In the genomic region with DNA sequence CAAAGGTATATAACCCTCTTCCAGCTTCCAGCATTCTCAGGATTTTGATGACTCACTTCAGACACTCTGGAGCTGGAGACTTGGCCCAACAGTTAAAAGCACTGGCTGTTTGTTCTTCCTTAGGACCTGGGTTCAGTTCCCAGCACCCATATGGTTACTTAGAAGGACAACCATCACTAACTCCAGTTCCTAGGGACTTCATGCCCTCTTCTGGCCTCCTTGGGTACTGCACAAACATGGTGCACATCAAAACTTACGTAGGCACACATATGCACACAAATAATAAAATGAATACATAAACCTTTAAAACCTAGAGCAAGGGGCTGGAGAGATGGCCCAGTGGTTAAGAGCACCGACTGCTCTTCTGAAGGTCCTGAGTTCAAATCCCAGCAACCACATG, we compare ENCODE assay signal across 24 mouse cellular contexts. TPM values are rescaled to one million over a fixed set of nuclear protein-coding genes. Genes with fewer than 3 reads are reported as not detected.
DNase-seq lines count a peak whose midpoint lies in the region; ATAC-seq and TF ChIP-seq lines count a peak whose summit lies in the region.
"Had no signal": no experiment of that assay in that cellular context is flagged by ENCODE, and none has a peak within 500 bp of the region (broad histone marks: within the 10 kb centered on the region; RNA-seq: fewer than 3 reads in every experiment).

No protein-coding gene starts in this region.

- H3K27ac ChIP-seq in left cerebral cortex, adult 2 months: no peak overlapping the region
- H3K27ac ChIP-seq: hindbrain, embryonic 15.5 days; neural tube, embryonic 12.5 days; stomach, embryonic 15.5 days had no signal

- ATAC-seq in CD4-positive, CD25-positive, alpha-beta regulatory T cell, adult 4 months: no peak
- ATAC-seq in erythroid progenitor cell, adult 5-6 weeks (replicated peaks; ENCODE audit: low FRiP score, poor library complexity, severe bottlenecking): no peak
- ATAC-seq: activated CD4-positive, CD25-positive, alpha-beta regulatory T cell, adult 4 months; midbrain, embryonic 16.5 days had no signal

- intact Hi-C loops in left cerebral cortex, adult 2 months (cut with DNase I): no loop called here
- intact Hi-C loops in left cerebral cortex, postnatal 4 days (cut with DNase I): no loop called here

- peak; percentile 55 for DNase-seq in CD4-positive, CD25-positive, alpha-beta regulatory T cell, adult 2 months (ENCODE audit: low read depth, low spot score)
- DNase-seq in left cerebral cortex, adult 2 months (ENCODE audit: extremely low spot score in 1 of 2, low spot score in 2 of 2): no peak
- DNase-seq in left cerebral cortex, postnatal 4 days: no peak
- peak; percentile 60 to 62 for DNase-seq in B cell, adult 2 months
- DNase-seq in T-cell, adult 2 months (ENCODE audit: low spot score): peak; percentile 38
- no peak for DNase-seq in right cerebral cortex, postnatal 14 days
- DNase-seq: adrenal gland, postnatal 25 days; cerebellum, adult 2 months; gastrocnemius, postnatal 25 days; kidney, adult 8-10 months; kidney, postnatal 4 days; spleen, adult 18-20 months; thymus, postnatal 14 days had no signal

- no peak overlapping the region for H3K4me3 ChIP-seq in left cerebral cortex, adult 2 months
- H3K4me3 ChIP-seq: erythroblast, embryonic 14.5 days; hindbrain, embryonic 15.5 days; megakaryocyte, embryonic 14.5 days; neural tube, embryonic 12.5 days; stomach, embryonic 15.5 days had no signal

- peak; percentile 11 for TF ChIP-seq CTCF in left cerebral cortex, adult 2 months (IDR thresholded peaks at IDR 0.05)

RNA-seq across cellular contexts. Expression of a gene that starts 15.5 kb away (rescaled TPM):
- 1 to 10 TPM; 6.9 to 9.7 TPM for polyA plus RNA-seq in CD4-positive, CD25-positive, alpha-beta regulatory T cell, adult 4 months (2017; shearing (Covaris generic))
- 10 to 100 TPM in 1 of 2 experiments, 1 to 10 TPM in 1; 7.3 to 10.7 TPM for total RNA-seq in left cerebral cortex, adult 2 months (2021)
- total RNA-seq in left cerebral cortex, postnatal 4 days (2021): 10 to 100 TPM in 1 of 2 experiments, 1 to 10 TPM in 1; 8.5 to 10.1 TPM
- 72.4 and 95.2 TPM in 2 replicates for total RNA-seq in erythroid progenitor cell, adult 5-6 weeks (2015; ENCODE audit: low replicate concordance)
- total RNA-seq in erythroid progenitor cell, adult 5-6 weeks (2017; ENCODE audit: low replicate concordance): 15.0 and 19.8 TPM in 2 replicates

RNA-seq across cellular contexts. Expression of a gene that starts 16.5 kb away (rescaled TPM):
- 10 to 100 TPM; 36.5 to 68.4 TPM for polyA plus RNA-seq in CD4-positive, CD25-positive, alpha-beta regulatory T cell, adult 4 months (2017; shearing (Covaris generic))
- 10 to 100 TPM; 65.4 to 66.5 TPM for total RNA-seq in left cerebral cortex, adult 2 months (2021)
- total RNA-seq in left cerebral cortex, postnatal 4 days (2021): 10 to 100 TPM; 47.8 to 48.6 TPM
- 28.1 and 29.9 TPM in 2 replicates for total RNA-seq in erythroid progenitor cell, adult 5-6 weeks (2015; ENCODE audit: low replicate concordance)
- 13.9 and 34.8 TPM in 2 replicates for total RNA-seq in erythroid progenitor cell, adult 5-6 weeks (2017; ENCODE audit: low replicate concordance)

RNA-seq across cellular contexts. Expression of a gene that starts 21.8 kb away (rescaled TPM):
- polyA plus RNA-seq in CD4-positive, CD25-positive, alpha-beta regulatory T cell, adult 4 months (2017; shearing (Covaris generic)): 10 to 100 TPM; 46.8 to 72.8 TPM
- total RNA-seq in left cerebral cortex, adult 2 months (2021): 10 to 100 TPM; 21.3 to 25.9 TPM
- total RNA-seq in left cerebral cortex, postnatal 4 days (2021): 10 to 100 TPM; 24.7 to 25.7 TPM
- total RNA-seq in erythroid progenitor cell, adult 5-6 weeks (2015; ENCODE audit: low replicate concordance): 8.4 and 8.6 TPM in 2 replicates
- total RNA-seq in erythroid progenitor cell, adult 5-6 weeks (2017; ENCODE audit: low replicate concordance): 2.1 and 10.1 TPM in 2 replicates

RNA-seq across cellular contexts. Expression of a gene that starts 27.4 kb away (rescaled TPM):
- 10 to 100 TPM; 15.2 to 31.5 TPM for polyA plus RNA-seq in CD4-positive, CD25-positive, alpha-beta regulatory T cell, adult 4 months (2017; shearing (Covaris generic))
- total RNA-seq in left cerebral cortex, adult 2 months (2021): 10 to 100 TPM; 20.7 to 29.4 TPM
- total RNA-seq in left cerebral cortex, postnatal 4 days (2021): 10 to 100 TPM; 14.6 to 19.9 TPM
- total RNA-seq in erythroid progenitor cell, adult 5-6 weeks (2015; ENCODE audit: low replicate concordance): not detected in 2 replicates
- total RNA-seq in erythroid progenitor cell, adult 5-6 weeks (2017; ENCODE audit: low replicate concordance): 4.2 TPM in 1 of 2 replicates, not detected in the other
- total RNA-seq: adrenal gland, postnatal 25 days; gastrocnemius, postnatal 25 days; heart, postnatal 25 days; liver, adult 2 months had no signal
- polyA plus RNA-seq: liver, adult 2 months had no signal

RNA-seq across cellular contexts. Expression of a gene that starts 43.4 kb away (rescaled TPM):
- polyA plus RNA-seq in CD4-positive, CD25-positive, alpha-beta regulatory T cell, adult 4 months (2017; shearing (Covaris generic)): 100 to 1,000 TPM in 1 of 2 experiments, 10 to 100 TPM in 1; 97.0 to 157 TPM
- total RNA-seq in left cerebral cortex, adult 2 months (2021): 10 to 100 TPM; 23.3 to 24.0 TPM
- 10 to 100 TPM; 15.1 to 18.4 TPM for total RNA-seq in left cerebral cortex, postnatal 4 days (2021)
- total RNA-seq in erythroid progenitor cell, adult 5-6 weeks (2015; ENCODE audit: low replicate concordance): 16.2 and 23.1 TPM in 2 replicates
- 4.9 and 11.7 TPM in 2 replicates for total RNA-seq in erythroid progenitor cell, adult 5-6 weeks (2017; ENCODE audit: low replicate concordance)

Comparison
In these comparisons a context has a peak if more than half of its experiments do, and no peak if none do; other contexts are left out.
1. DNase-seq: peak in CD4-positive, CD25-positive, alpha-beta regulatory T cell, adult 2 months (single experiment), B cell, adult 2 months (2 of 2) and T-cell, adult 2 months (single experiment); none in left cerebral cortex, adult 2 months (0 of 2), left cerebral cortex, postnatal 4 days (single experiment) and right cerebral cortex, postnatal 14 days (single experiment).